Mouse (Mus musculus) MEL (cell line): ENCODE measurements around the gene Rfx2. TPM values are rescaled to one million over a fixed set of nuclear protein-coding genes. Genes with fewer than 3 reads are reported as not detected.

ENCODE experiments used
- DNase-seq: peaks from one replicate; pipeline ENCODE4 v3.0.0; 2011; ENCODE audit warnings: low read depth, low spot score
- H3K27ac ChIP-seq: 2 replicates; pipeline ENCODE4 v1.5.1; 2012; ENCODE audit warnings: low read depth, mild to moderate bottlenecking, control low read depth, low read length, moderate library complexity; ENCODE audit not compliant: control insufficient read depth
- H3K27me3 ChIP-seq, 2 experiments: fragments of 150-350 bp in 1 of 2; sonication (generic) in 1 of 2; 2 replicates each; pipeline ENCODE4 v1.6.1; 2012; ENCODE audit warnings: low read length in 2 of 2, mild to moderate bottlenecking in 2 of 2, improper control_type of control experiment in 1 of 2, moderate library complexity in 1 of 2; ENCODE audit not compliant: insufficient read depth in 2 of 2, control insufficient read depth in 1 of 2
- H3K36me3 ChIP-seq, 2 experiments: 2 replicates each; pipeline ENCODE4 v1.6.1; 2012 to 2014; ENCODE audit warnings: low read length in 2 of 2, improper control_type of control experiment in 1 of 2, inconsistent platforms in 1 of 2, mild to moderate bottlenecking in 1 of 2; ENCODE audit not compliant: insufficient read depth in 2 of 2, control insufficient read depth in 1 of 2
- H3K4me1 ChIP-seq, 2 experiments: fragments of 150-350 bp in 1 of 2; sonication (generic) in 1 of 2; 2 replicates each; pipeline ENCODE4 v1.6.1; 2012; ENCODE audit warnings: low read length in 2 of 2, improper control_type of control experiment in 1 of 2, mild to moderate bottlenecking in 1 of 2; ENCODE audit not compliant: insufficient read depth in 2 of 2, control insufficient read depth in 1 of 2
- H3K4me3 ChIP-seq, 2 experiments: fragments of 150-350 bp in 1 of 2; sonication (generic) in 1 of 2; 2 replicates each; pipeline ENCODE4 v1.5.1; 2012; ENCODE audit warnings: low read depth in 2 of 2, low read length in 2 of 2, mild to moderate bottlenecking in 2 of 2, moderate library complexity in 2 of 2, control low read depth in 1 of 2, improper control_type of control experiment in 1 of 2; ENCODE audit not compliant: control insufficient read depth in 1 of 2, insufficient read depth in 1 of 2
- H3K79me2 ChIP-seq: 2 replicates; pipeline ENCODE4 v1.6.1; 2012; ENCODE audit warnings: mild to moderate bottlenecking, low read length, moderate library complexity; ENCODE audit not compliant: control insufficient read depth, poor library complexity, insufficient read depth
- H3K9ac ChIP-seq: 2 replicates; pipeline ENCODE4 v1.6.1; 2012; ENCODE audit warnings: low read depth, mild to moderate bottlenecking, control low read depth, low read length, moderate library complexity; ENCODE audit not compliant: control insufficient read depth, poor library complexity, severe bottlenecking
- H3K9me3 ChIP-seq: fragments of 150-350 bp; sonication (generic); replicated peaks from 2 replicates; pipeline ENCODE4 v1.6.1; 2012; ENCODE audit warnings: mild to moderate bottlenecking, low read length, improper control_type of control experiment, moderate library complexity; ENCODE audit not compliant: insufficient read depth
- BHLHE40 ChIP-seq: IDR thresholded peaks from 2 replicates; pipeline ENCODE4 v1.6.1; 2012; ENCODE audit warnings: low read depth, mild to moderate bottlenecking, inconsistent platforms, low read length, improper control_type of control experiment, borderline replicate concordance
- CHD1 ChIP-seq: IDR thresholded peaks from 2 replicates; pipeline ENCODE4 v1.6.1; 2012; ENCODE audit warnings: low read depth, mild to moderate bottlenecking, inconsistent platforms, low read length, improper control_type of control experiment
- CTCF ChIP-seq, 3 experiments: IDR thresholded peaks in 2 of 3; conservative IDR thresholded peaks in 1 of 3; 2 replicates each; pipeline ENCODE4 v1.5.1; 2011 to 2012; ENCODE audit warnings: low read length in 3 of 3, low read depth in 2 of 3, mild to moderate bottlenecking in 2 of 3, improper control_type of control experiment in 1 of 3, inconsistent platforms in 1 of 3, mixed read lengths in 1 of 3, moderate library complexity in 1 of 3; ENCODE audit not compliant: control insufficient read depth in 1 of 3, insufficient read depth in 1 of 3, poor library complexity in 1 of 3, severe bottlenecking in 1 of 3
- ELF1 ChIP-seq: IDR thresholded peaks from 2 replicates; pipeline ENCODE4 v1.6.1; 2014; ENCODE audit warnings: low read depth, mild to moderate bottlenecking, inconsistent platforms, low read length, improper control_type of control experiment, moderate library complexity
- EP300 ChIP-seq, 2 experiments: IDR thresholded peaks; 2 replicates each; pipeline ENCODE4 v1.6.1; 2011; ENCODE audit warnings: improper control_type of control experiment in 2 of 2, low read length in 2 of 2, low read depth in 1 of 2, mild to moderate bottlenecking in 1 of 2
- ETS1 ChIP-seq: IDR thresholded peaks from 2 replicates; pipeline ENCODE4 v1.6.1; 2012; ENCODE audit warnings: low read depth, mild to moderate bottlenecking, inconsistent platforms, low read length, improper control_type of control experiment, moderate library complexity
- GABPA ChIP-seq: IDR thresholded peaks from 2 replicates; pipeline ENCODE4 v1.6.1; 2012; ENCODE audit warnings: low read depth, mild to moderate bottlenecking, inconsistent platforms, low read length, improper control_type of control experiment, moderate library complexity
- GATA1 ChIP-seq: IDR thresholded peaks from 2 replicates; pipeline ENCODE4 v1.6.1; 2011; ENCODE audit warnings: low read depth, low read length, improper control_type of control experiment
- KAT2A ChIP-seq: conservative IDR thresholded peaks from 2 replicates; pipeline ENCODE4 v1.6.1; 2012; ENCODE audit warnings: low read depth, low read length, improper control_type of control experiment, inconsistent platforms
- MAFK ChIP-seq: IDR thresholded peaks from 2 replicates; pipeline ENCODE4 v1.6.1; 2011; ENCODE audit warnings: low read depth, mild to moderate bottlenecking, low read length, improper control_type of control experiment, borderline replicate concordance
- MAX ChIP-seq: IDR thresholded peaks from 2 replicates; pipeline ENCODE4 v1.6.1; 2011; ENCODE audit warnings: low read length, improper control_type of control experiment
- MAZ ChIP-seq: IDR thresholded peaks from 2 replicates; pipeline ENCODE4 v1.6.1; 2012; ENCODE audit warnings: low read depth, mild to moderate bottlenecking, inconsistent platforms, low read length, improper control_type of control experiment
- MEF2A ChIP-seq: IDR thresholded peaks from 2 replicates; pipeline ENCODE4 v1.6.1; 2014; ENCODE audit warnings: low read depth, mild to moderate bottlenecking, inconsistent platforms, low read length, improper control_type of control experiment; ENCODE audit not compliant: poor library complexity, insufficient replicate concordance, severe bottlenecking; ENCODE audit errors: extremely low read depth
- MXI1 ChIP-seq: IDR thresholded peaks from 2 replicates; pipeline ENCODE4 v1.6.1; 2011; ENCODE audit warnings: mild to moderate bottlenecking, low read depth, low read length, improper control_type of control experiment
- NELFE ChIP-seq: IDR thresholded peaks from 2 replicates; pipeline ENCODE4 v1.6.1; 2011; ENCODE audit warnings: low read depth, low read length, improper control_type of control experiment
- NRF1 ChIP-seq: IDR thresholded peaks from 2 replicates; pipeline ENCODE4 v1.6.1; 2014; ENCODE audit warnings: low read depth, mild to moderate bottlenecking, inconsistent platforms, low read length, improper control_type of control experiment, moderate library complexity; ENCODE audit not compliant: poor library complexity, insufficient read depth, severe bottlenecking
- POLR2A ChIP-seq, 2 experiments: IDR thresholded peaks; 2 replicates each; pipeline ENCODE4 v1.6.1; 2011 to 2012; ENCODE audit warnings: low read length in 2 of 2, mild to moderate bottlenecking in 2 of 2, control low read depth in 1 of 2, improper control_type of control experiment in 1 of 2, low read depth in 1 of 2, moderate library complexity in 1 of 2; ENCODE audit not compliant: control insufficient read depth in 1 of 2, insufficient read depth in 1 of 2, poor library complexity in 1 of 2
- POLR2AphosphoS5 ChIP-seq: IDR thresholded peaks from 2 replicates; pipeline ENCODE4 v1.6.1; 2012; ENCODE audit warnings: low read depth, borderline replicate concordance, mild to moderate bottlenecking, inconsistent platforms, low read length, moderate library complexity, mixed read lengths
- RAD21 ChIP-seq: IDR thresholded peaks from 2 replicates; pipeline ENCODE4 v1.6.1; 2011; ENCODE audit warnings: mild to moderate bottlenecking, low read depth, low read length, improper control_type of control experiment
- SMC3 ChIP-seq: IDR thresholded peaks from 2 replicates; pipeline ENCODE4 v1.6.1; 2011; ENCODE audit warnings: low read depth, low read length, improper control_type of control experiment
- UBTF ChIP-seq: IDR thresholded peaks from 2 replicates; pipeline ENCODE4 v1.6.1; 2012; ENCODE audit warnings: low read depth, mild to moderate bottlenecking, inconsistent platforms, low read length, improper control_type of control experiment, moderate library complexity, borderline replicate concordance; ENCODE audit not compliant: insufficient read depth
- USF2 ChIP-seq, 2 experiments: IDR thresholded peaks; 2 replicates each; pipeline ENCODE4 v1.6.1; 2011 to 2012; ENCODE audit warnings: improper control_type of control experiment in 2 of 2, low read length in 2 of 2, borderline replicate concordance in 1 of 2, inconsistent platforms in 1 of 2, low read depth in 1 of 2, mild to moderate bottlenecking in 1 of 2; ENCODE audit not compliant: insufficient read depth in 1 of 2
- ZKSCAN1 ChIP-seq: IDR thresholded peaks from 2 replicates; pipeline ENCODE4 v1.6.1; 2012; ENCODE audit warnings: low read depth, mild to moderate bottlenecking, inconsistent platforms, low read length, improper control_type of control experiment, moderate library complexity
- ZNF384 ChIP-seq: IDR thresholded peaks from 2 replicates; pipeline ENCODE4 v1.6.1; 2012; ENCODE audit warnings: low read depth, mild to moderate bottlenecking, inconsistent platforms, low read length, improper control_type of control experiment
- polyA plus RNA-seq, 2 experiments: library from polyadenylated mRNA; stranded (reverse) in 1 of 2; unstranded in 1 of 2; fragments of >175 nt in 1 of 2; fragments of >200 nt in 1 of 2; gene quantifications; 2 replicates each; pipeline versions ENCODE4 v1.2.1 to v1.2.4; 2012; ENCODE audit warnings: low replicate concordance in 2 of 2, low read depth in 1 of 2; ENCODE audit not compliant: insufficient read length in 2 of 2, insufficient read depth in 1 of 2, missing spikeins in 1 of 2
- total RNA-seq: library from RNA; depleted of rRNA; stranded (reverse); fragments of 300-350 nt; gene quantifications from 2 replicates; pipeline ENCODE4 v1.2.3, GENCODE M21; 2012

Gene Rfx2
- total and polyA plus RNA-seq, 3 experiments, result 7.5 to 29.2 TPM; not detected in 1

DNA sequence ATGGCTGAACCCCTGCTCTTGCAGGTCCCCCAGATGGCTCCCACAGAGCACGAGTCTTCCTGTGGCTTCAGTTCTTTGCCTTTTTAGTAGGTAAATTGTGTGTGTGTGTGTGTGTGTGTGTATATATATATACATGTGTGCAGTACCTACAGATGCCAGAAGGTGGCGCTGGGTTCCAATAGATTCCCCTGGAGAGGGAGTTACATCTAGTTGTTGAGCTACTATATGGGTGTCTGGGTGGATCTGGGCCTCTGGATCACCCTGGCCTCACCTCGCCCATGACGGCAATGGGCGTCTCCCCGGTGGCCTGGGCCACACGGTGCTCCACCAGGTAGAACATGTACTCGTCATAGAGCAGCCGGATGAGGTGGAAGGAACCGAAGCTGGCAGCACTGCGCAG, 53.2 kb downstream of the Rfx2 start:
- peak; percentile 25 for DNase-seq
- H3K27me3 ChIP-seq, result no peaks in the 10 kb centered on the region
- H3K27ac ChIP-seq, result no peak overlapping the region
- TF ChIP-seq MAFK (no peak), CTCF (IDR thresholded peaks at IDR 0.05 in 2 of 3, conservative IDR thresholded peaks at IDR 0.05 in 1 of 3; ENCODE audit: control insufficient read depth in 1 of 3, insufficient read depth in 1 of 3, low read depth in 2 of 3, low read length in 3 of 3, poor library complexity in 1 of 3, severe bottlenecking in 1 of 3) (peak; percentile 20 to 51 (median 51); a peak in 5 of 6 replicates), SMC3 (peak; percentile 17; the same call in 1 of the 2 replicates), RAD21 (peak; percentile 22), POLR2AphosphoS5 (no peak), ZKSCAN1 (no peak), GATA1 (no peak)
- H3K4me3 ChIP-seq, result no peak overlapping the region
- H3K4me1 ChIP-seq, result no peaks in the 10 kb centered on the region
- H3K79me2 ChIP-seq, result no peaks in the 10 kb centered on the region
- no peak overlapping the region for H3K9ac ChIP-seq
- H3K9me3 ChIP-seq, result no peaks in the 10 kb centered on the region
- H3K36me3 ChIP-seq, result no peaks in the 10 kb centered on the region

- H3K79me2 ChIP-seq, result peaks cover 10% of the 10 kb centered on the region
- TF ChIP-seq MEF2A, result no peak
- DNase-seq, result no peak
- H3K4me3 ChIP-seq, result no peak within 1 kb of the TSS
- no peaks in the 10 kb centered on the region for H3K27me3 ChIP-seq
- H3K9me3 ChIP-seq, result no peaks in the 10 kb centered on the region
- H3K4me1 ChIP-seq, result peaks cover 0 to 6% of the 10 kb centered on the region in 2 experiments; a peak in 1 of 4 replicates
- peaks cover 0 to 4% of the 10 kb centered on the region in 2 experiments; a peak in 1 of 4 replicates for H3K36me3 ChIP-seq
- no peak within 1 kb of the TSS for H3K9ac ChIP-seq
- no peak within 1 kb of the TSS for H3K27ac ChIP-seq
Observed at GRCm38 (mm10) chr17:56769950-56770349, 60.9 kb downstream of the Rfx2 start, which contains the start of gene Prr22. Gene Prr22 (plus strand): TSS chr17:56770250.

DNA sequence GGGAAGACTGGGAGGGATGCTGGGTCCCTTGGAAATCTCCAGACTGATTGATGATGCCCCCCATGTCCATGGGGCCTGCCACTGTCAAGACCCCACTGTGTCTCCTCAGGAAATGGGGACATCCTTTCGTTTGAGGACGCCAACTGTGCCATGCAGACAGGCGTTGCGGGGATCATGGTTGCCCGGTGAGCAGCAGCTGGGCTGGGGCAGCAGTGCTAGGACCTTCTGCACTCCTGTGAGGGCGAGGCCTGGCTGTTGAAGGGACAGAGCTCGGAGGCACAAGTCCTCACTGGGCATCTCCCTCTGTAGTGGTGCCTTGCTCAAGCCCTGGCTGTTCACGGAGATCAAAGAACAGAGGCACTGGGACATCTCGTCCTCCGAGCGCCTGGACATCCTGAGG, 61.9 kb downstream of the Rfx2 start:
- peaks cover 14% of the 10 kb centered on the region for H3K79me2 ChIP-seq
- H3K9me3 ChIP-seq, result no peaks in the 10 kb centered on the region
- peaks cover 0 to 4% of the 10 kb centered on the region in 2 experiments; a peak in 2 of 4 replicates for H3K36me3 ChIP-seq
- H3K4me1 ChIP-seq, result peaks cover 0 to 9% of the 10 kb centered on the region in 2 experiments; a peak in 2 of 4 replicates
- no peaks in the 10 kb centered on the region for H3K27me3 ChIP-seq
- H3K27ac ChIP-seq, result no peak overlapping the region
- TF ChIP-seq MAFK (no peak), MEF2A (no peak), USF2 (IDR thresholded peaks at IDR 0.05; ENCODE audit: borderline replicate concordance in 1 of 2, insufficient read depth in 1 of 2, low read depth in 1 of 2, low read length in 2 of 2) (no peak), NELFE (no peak), POLR2AphosphoS5 (no peak), POLR2A (IDR thresholded peaks at IDR 0.05; ENCODE audit: control insufficient read depth in 1 of 2, insufficient read depth in 1 of 2, low read depth in 1 of 2, low read length in 2 of 2, poor library complexity in 1 of 2) (no peak; a peak in 1 of 4 replicates), MAZ (no peak), ETS1 (no peak), ZNF384 (no peak), UBTF (no peak), ELF1 (no peak), MXI1 (no peak), EP300 (IDR thresholded peaks at IDR 0.05; ENCODE audit: low read depth in 1 of 2, low read length in 2 of 2) (no peak), BHLHE40 (no peak), MAX (no peak), CHD1 (no peak), KAT2A (no peak), ZKSCAN1 (no peak), GABPA (no peak), NRF1 (no peak)
- H3K4me3 ChIP-seq, result no peak overlapping the region
- no peak for DNase-seq
- H3K9ac ChIP-seq, result no peak overlapping the region
